Mouse (Mus musculus) splenic B cell, adult 2 months (primary cell): ENCODE data around the gene Pnmal1.

ENCODE experiments used
- DNase-seq: peaks from one replicate; pipeline ENCODE4 v3.0.0-alpha.2; 2011; ENCODE audit warnings: low read depth, low spot score
- H3K27me3 ChIP-seq: 2 replicates; pipeline ENCODE4 v1.6.1; 2012; ENCODE audit warnings: mild to moderate bottlenecking, low read length, moderate library complexity, mixed read lengths; ENCODE audit not compliant: control insufficient read depth, poor library complexity, insufficient read depth, severe bottlenecking
- H3K36me3 ChIP-seq: 2 replicates; pipeline ENCODE4 v1.6.1; 2012; ENCODE audit warnings: mild to moderate bottlenecking, low read length, moderate library complexity, mixed read lengths; ENCODE audit not compliant: control insufficient read depth, poor library complexity, insufficient read depth, severe bottlenecking

Gene Pnmal1

GRCm38 (mm10) chr7:16992451-16992807, 33.0 kb downstream of the Pnmal1 start, which contains the start of gene Ccdc8:
Gene Ccdc8, plus strand, starts transcription at chr7:16992708.
- no peaks in the 10 kb centered on the region for H3K36me3 ChIP-seq
- DNase-seq, result no peak
- H3K27me3 ChIP-seq, result no peaks in the 10 kb centered on the region; the same call in 1 of the 2 replicates

DNA sequence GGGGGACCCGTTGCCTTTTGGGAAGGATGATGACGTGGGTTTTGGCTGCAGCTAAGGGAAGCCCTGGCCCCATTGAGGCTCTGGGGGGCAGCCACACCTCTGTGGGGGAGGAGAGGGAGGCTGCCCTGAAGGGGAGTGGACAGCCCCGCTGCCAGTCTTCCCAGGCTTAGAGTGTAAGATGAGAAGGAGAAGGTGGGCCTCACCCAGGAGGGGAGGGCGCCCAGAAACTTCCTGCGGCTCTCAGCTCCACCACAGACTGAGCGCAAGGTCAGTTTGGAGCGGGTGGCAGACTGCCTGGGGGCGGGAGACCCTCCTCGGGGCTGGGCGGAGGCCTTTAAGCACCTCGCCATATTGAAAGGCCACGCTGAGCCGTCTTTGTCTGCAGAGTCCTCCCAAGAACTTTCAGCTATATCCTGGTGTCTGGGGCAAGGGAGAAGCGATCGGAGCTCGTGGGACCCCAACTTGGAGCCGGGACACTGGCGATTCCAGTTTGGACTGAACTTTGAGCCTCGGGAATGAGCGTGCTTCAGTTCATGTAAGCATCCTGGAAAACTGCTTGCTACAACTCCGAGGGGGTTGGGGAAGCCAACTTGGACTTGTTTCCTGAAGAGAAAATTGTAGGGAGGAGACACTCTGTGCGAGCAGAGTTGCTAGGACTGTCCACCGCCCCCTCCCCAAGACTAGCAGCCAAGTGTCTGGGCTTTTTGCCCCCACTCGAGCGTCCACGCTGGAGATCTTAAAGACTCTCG, 34.3 kb downstream of the Pnmal1 start:
- H3K36me3 ChIP-seq, result no peaks in the 10 kb centered on the region
- no peaks in the 10 kb centered on the region; the same call in 1 of the 2 replicates for H3K27me3 ChIP-seq
- no peak for DNase-seq

- Histone ChIP-seq H3K36me3 (no peaks in the 10 kb centered on the region), H3K27me3 (no peaks in the 10 kb centered on the region; the same call in 1 of the 2 replicates)
- no peak for DNase-seq
Measured at GRCm38 (mm10) chr7:16994400-16994799, 34.9 kb downstream of the Pnmal1 start.

DNA sequence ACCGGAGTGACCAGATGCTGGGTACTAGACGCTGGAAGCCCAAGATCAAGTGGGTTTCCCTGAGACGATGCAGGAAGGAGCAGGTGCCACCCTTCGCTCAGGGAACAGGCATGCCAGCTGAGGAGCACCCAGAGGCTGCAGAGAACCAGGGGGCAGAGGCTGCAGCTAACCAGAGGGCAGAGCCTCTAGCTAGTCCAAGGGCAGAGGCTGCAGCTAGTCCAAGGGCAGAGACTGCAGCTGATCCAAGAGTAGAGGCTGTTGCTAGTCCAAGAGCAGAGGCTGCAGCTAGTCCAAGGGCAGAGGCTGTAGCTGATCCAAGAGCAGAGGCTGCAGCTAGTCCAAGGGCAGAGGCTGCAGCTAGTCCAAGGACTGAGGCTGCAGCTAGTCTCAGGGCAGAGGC, 35.9 kb downstream of the Pnmal1 start:
- no peaks in the 10 kb centered on the region; the same call in 1 of the 2 replicates for H3K27me3 ChIP-seq
- DNase-seq, result no peak
- no peaks in the 10 kb centered on the region for H3K36me3 ChIP-seq

- Histone ChIP-seq H3K36me3 (peaks cover 4% of the 10 kb centered on the region; the same call in 1 of the 2 replicates), H3K27me3 (no peaks in the 10 kb centered on the region; the same call in 1 of the 2 replicates)
- no peak for DNase-seq
Measured at GRCm38 (mm10) chr7:16999233-16999632, 39.8 kb downstream of the Pnmal1 start.

- Histone ChIP-seq H3K36me3 (peaks cover 6% of the 10 kb centered on the region), H3K27me3 (no peaks in the 10 kb centered on the region; the same call in 1 of the 2 replicates)
- peak; percentile 86 for DNase-seq
Measured at GRCm38 (mm10) chr7:16999650-17000049, 40.2 kb downstream of the Pnmal1 start.

DNA sequence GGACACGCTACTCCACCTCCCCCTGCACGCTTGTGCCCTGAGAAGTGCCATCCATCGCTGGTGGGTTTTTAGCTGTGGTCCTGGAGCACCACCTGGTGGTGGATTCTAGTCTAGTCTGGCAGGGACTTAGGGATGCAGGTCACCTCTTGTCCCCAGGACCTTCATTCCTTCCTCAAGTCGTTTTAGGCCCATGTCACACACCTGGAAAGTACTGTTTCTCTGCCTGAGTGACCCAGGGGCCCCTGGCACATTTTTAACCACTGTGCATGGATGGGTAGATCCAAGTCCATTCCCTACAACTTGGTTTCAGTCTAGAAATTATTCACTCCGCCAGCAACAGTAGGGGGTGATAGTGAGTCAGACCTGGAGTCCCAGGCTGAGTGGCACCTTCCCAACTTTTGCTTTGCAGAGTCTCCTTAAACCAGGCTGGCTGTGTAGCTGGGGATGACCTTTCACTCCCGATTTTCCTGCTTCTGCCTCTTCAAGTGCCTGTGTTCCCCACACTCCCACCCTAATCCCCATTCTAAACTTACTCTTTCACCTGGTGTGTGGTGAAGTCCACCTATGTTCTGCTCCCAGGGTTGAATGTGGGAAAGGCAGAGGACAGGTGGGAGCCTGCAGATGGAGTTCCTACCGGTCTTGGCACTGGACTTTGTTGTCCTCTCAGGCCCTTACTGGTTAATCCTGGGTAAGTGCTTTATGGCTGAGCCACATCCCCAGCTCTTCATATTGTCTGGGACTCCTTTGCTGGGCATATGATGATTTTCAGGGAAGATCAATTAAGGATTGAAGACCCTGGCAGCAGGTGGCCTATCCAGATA, 43.1 kb downstream of the Pnmal1 start:
- peak; percentile 89 for DNase-seq
- Histone ChIP-seq H3K36me3 (peaks cover 20% of the 10 kb centered on the region), H3K27me3 (no peaks in the 10 kb centered on the region)

GRCm38 (mm10) chr7:17003230-17003960, 43.9 kb downstream of the Pnmal1 start:
- DNase-seq, result no peak
- H3K36me3 ChIP-seq, result peaks cover 22% of the 10 kb centered on the region
- H3K27me3 ChIP-seq, result no peaks in the 10 kb centered on the region

DNA sequence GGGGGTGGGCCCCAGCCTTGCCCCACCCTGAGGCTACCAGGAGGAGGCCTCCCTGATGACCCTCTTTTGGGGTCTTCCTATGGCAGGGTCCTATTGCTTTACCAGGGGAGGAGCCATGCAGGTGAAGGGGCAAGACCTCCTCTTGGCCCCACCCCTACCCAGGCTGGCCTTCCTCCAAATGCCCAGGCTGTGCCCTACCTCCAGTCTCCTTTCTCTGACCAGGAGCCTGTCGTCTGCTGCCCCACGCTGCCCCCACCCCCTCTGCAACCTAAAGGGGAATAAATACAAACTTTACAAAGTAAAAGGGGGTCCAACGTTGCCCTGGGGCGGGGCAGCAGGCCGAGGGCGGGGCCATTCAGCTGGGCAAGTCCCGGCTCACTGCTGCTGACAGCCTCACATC, 45.2 kb downstream of the Pnmal1 start:
- DNase-seq, result no peak
- no peaks in the 10 kb centered on the region for H3K27me3 ChIP-seq
- H3K36me3 ChIP-seq, result peaks cover 24% of the 10 kb centered on the region

DNA sequence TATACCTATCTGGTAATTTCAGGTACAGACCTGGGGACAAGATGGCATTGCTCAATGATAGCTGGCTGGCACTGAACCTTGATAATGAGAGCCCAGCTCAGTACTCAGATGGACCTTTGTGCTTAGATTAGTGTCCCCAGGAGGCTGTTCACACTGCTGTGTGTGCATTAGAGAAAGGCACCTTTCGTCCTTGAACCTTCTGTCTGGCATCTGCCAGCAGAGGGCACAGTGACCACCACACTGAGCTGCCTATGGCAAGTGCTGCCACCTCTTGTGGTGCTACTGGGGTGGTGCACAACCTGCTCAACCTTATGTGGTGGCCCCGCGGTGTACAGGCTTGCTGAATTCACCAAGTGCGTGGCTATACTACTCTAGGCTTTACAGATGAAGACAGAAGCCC, 47.8 kb downstream of the Pnmal1 start:
- DNase-seq, result peak; percentile 72
- no peaks in the 10 kb centered on the region for H3K27me3 ChIP-seq

DNA sequence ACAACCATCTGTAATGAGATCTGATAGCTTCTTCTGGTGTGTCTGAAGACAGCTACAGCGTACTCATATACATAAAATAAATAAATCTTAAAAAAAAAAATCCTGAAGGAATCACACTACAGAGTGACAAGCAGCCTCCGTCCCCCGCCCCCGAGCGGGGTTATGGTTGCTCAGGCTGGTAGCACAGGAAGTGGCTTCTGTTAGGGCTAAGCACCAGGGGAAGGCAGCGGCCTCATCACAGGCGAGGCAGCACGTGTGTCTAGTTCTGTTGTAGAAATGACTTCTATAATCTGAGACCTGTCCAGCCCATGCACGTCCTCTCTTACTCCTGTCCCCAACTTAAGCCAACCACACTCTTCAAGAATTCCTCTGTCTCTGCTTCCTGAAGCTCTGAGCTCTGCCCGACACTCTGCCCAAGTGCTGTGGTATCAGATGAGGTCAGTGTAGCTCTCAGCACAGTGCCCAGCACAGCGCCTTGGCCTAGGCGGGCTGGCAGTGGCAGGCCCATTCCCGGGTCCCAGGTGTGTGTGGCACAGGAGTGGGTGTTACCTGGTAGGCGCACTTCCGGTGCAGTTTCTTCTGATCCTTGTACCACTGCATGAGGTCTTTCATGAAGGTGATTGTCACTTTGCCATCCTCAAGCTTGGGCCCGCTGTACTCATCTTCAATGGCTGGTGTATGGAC, 50.0 kb downstream of the Pnmal1 start:
- peaks cover 26% of the 10 kb centered on the region for H3K36me3 ChIP-seq
- DNase-seq, result no peak
- no peaks in the 10 kb centered on the region for H3K27me3 ChIP-seq

More for the DNA sequence above, 47.8 kb downstream of the Pnmal1 start:
- H3K36me3 ChIP-seq, result peaks cover 26% of the 10 kb centered on the region

DNA sequence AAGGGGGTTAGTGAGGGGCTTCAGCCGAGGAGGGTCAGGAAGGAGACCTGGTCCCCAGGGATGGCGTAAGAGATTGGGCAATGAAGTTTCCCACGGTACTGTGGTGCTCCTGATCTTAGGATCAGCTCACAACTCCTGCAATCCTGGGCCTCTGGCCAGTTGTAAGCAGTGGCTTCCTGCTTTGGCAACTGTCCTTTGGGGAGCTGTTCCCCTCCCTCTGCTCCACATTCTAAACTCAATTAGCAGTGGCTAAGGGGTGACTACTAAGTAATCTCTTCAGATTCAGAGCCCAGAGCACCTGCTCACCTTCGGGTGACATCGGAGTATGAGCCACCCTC, 50.5 kb downstream of the Pnmal1 start:
- no peak for DNase-seq
- Histone ChIP-seq H3K27me3 (no peaks in the 10 kb centered on the region), H3K36me3 (peaks cover 23% of the 10 kb centered on the region)

- Histone ChIP-seq H3K27me3 (no peaks in the 10 kb centered on the region), H3K36me3 (peaks cover 15% of the 10 kb centered on the region)
- no peak for DNase-seq
Measured at GRCm38 (mm10) chr7:17011909-17012590, 52.6 kb downstream of the Pnmal1 start.
